Mouse (Mus musculus): Measurements from ENCODE around the gene Gm525. TPM values are rescaled to one million over a fixed set of nuclear protein-coding genes. Genes with fewer than 3 reads are reported as not detected.
"Not testable (repeated sequence)": the region's sequence is repeated elsewhere in the genome, so short reads cannot be mapped to it uniquely, and the experiment has no call there.

Gene Gm525
- not detected for total RNA-seq (2021)
- long read RNA-seq, experiment 1, result 0 reads
- long read RNA-seq, experiment 2, result 0 reads

- no peak for DNase-seq
Observed at GRCm38 (mm10) chr11:89073541-89073940, at the start of gene Gm525. Gm525 (plus strand) TSS chr11:89073841.

GRCm38 (mm10) chr11:89024181-89024881 lies 49.3 kb upstream of the Gm525 start:
- peak; percentile 80 for DNase-seq

DNA sequence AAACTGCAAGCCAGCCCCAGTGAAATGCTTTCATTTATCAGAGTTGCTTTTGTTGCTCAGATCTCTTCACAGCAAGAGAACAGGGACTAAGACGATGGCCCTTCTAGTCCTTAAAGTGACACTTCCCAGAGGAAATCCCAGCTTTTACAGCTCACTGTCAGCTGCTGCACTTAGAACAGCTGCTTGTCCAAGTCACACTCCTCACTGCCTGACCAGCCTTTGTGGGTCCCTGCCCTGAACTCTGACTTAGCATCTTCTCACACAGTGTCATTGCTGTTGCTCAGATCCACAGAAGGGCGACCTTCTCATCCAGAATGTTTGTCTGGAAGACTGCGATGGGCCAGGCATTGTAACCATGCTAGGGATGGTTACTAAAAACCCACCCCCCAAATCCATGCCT lies 48.0 kb upstream of the Gm525 start:
- no peak for DNase-seq

- no peak for DNase-seq
Observed at GRCm38 (mm10) chr11:89026117-89026516, 47.5 kb upstream of the Gm525 start.

GRCm38 (mm10) chr11:89027955-89028361 lies 45.7 kb upstream of the Gm525 start:
- DNase-seq, result no peak

DNA sequence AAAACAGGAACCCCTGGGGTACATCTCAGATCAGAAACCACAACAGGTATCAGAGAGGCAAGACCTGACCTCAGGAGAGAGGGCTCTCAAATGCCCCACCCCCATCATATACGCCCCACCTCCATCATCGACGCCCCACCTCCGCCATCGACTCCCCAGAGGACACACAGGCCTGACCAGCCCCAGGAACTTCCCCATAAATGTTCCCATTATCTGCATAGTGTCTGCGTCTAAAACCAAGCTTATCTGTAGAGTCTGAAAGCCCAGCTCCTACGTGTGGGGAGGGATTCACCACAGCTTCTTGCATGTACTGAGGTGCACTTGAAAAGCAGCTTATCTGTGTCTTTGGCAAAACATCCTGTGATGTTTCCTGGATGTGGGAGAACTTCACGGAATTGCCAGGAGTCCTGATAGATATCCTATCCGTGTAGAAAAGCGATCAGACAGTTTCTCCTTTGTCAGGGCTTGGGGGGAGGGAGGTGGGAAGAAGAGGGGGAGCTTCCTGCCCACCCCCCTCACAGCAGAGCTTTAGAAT lies 44.7 kb upstream of the Gm525 start:
- no peak for DNase-seq

DNA sequence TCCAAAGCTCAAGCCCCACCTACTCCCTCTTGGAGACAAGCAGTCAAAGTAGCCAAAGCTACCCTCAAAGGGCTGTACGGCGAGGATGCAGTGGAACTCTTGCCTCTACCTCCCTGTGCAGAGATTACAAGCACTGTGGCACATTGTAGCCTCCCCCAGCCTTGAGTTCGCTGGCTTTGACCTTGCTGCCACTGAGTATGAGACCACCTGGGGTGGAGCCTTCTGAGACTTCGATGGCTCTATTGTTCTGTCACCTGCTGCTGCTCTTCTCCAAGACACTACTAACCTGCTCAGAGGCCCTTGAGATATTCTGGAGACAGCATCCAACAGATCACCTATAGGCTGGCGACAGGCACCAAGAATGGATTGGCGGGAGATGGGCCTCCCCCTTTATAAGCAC lies 43.1 kb upstream of the Gm525 start:
- DNase-seq, result no peak

- no peak for DNase-seq
Observed at GRCm38 (mm10) chr11:89031189-89031588, 42.5 kb upstream of the Gm525 start.

- DNase-seq, result no peak
Observed at GRCm38 (mm10) chr11:89034592-89034991, 39.0 kb upstream of the Gm525 start.

DNA sequence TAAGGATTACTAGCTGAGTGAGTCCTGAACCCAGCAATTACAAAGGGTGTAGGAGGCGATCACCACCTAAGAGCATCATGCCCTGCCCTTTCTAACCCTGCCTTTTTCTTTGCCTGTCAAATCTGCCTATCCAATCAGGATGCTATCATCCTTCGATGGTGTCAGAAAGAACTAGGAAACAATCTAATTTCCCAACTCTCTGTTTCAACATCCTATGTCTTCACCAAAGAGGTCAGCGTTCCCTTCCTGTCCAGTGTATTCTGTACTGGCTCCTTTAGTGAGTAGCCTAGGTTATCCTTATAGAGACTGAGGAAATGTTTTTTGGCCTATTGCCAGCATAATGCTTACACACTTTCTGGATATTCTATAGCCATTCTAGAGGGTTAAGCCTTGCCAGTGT lies 38.1 kb upstream of the Gm525 start:
- no peak for DNase-seq

DNA sequence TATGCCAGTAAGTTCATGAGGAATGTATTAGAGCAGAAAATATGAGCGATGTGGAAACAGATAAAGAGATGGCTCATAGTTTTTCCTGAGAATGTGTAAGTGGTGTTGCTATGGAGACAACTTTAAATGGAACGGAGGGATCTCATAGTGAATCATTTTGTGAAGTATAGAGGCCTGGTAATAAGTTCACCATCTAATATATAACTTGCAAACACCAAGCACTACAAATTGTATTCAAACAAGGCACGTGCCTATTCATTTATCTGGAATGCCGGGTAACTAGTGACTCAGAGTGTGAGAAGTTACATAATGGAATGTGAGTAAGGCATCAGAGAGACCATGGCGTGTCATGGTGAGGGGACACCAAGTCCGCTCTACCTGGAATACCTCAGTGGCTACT lies 35.1 kb upstream of the Gm525 start:
- DNase-seq, result no peak

- DNase-seq, result peak; percentile 54
Observed at GRCm38 (mm10) chr11:89039325-89039724, 34.3 kb upstream of the Gm525 start.

GRCm38 (mm10) chr11:89041073-89041472 lies 32.6 kb upstream of the Gm525 start:
- not testable (repeated sequence) for DNase-seq

GRCm38 (mm10) chr11:89043046-89043445 lies 30.6 kb upstream of the Gm525 start:
- DNase-seq, result no peak

- not testable (repeated sequence) for DNase-seq
Observed at GRCm38 (mm10) chr11:89045501-89045900, 28.1 kb upstream of the Gm525 start.

- no peak for DNase-seq
Observed at GRCm38 (mm10) chr11:89046021-89046420, 27.6 kb upstream of the Gm525 start.

GRCm38 (mm10) chr11:89051767-89052166 lies 21.9 kb upstream of the Gm525 start:
- DNase-seq, result no peak

DNA sequence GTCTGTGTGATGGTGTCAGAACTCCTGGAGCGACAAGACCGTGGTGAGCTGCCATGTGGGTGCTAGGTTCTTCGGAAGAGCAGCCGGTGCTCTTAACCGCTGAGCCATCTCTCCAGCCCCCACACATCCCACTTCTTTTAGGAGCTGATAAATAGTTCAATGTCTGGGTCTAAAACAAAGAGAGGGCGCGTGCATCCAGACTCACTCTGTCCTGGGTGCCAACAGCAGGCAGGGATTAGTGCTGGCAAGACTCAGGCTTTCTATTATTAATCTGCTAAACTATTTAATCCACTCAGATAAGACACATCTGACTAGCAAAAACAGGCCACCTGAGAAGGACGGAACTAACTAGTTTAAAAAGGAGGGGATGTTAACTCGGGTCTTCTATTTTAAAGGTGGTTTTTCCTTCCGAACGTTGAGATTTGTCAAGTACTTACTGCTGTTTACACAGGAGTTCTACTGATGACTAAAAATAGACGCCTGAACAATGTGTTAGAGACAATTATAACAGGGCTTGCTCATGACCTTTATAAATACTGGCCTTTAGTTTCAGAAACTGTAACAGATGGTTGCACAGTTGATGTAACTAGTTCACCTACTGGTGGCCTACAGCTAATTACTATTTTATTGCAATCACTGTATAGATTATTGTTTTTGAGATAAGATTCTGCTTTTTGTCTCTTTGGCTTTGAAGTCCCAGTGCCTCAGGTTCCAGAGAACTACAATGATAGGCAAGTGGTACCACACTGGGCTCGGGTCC lies 17.5 kb upstream of the Gm525 start:
- DNase-seq, result no peak

DNA sequence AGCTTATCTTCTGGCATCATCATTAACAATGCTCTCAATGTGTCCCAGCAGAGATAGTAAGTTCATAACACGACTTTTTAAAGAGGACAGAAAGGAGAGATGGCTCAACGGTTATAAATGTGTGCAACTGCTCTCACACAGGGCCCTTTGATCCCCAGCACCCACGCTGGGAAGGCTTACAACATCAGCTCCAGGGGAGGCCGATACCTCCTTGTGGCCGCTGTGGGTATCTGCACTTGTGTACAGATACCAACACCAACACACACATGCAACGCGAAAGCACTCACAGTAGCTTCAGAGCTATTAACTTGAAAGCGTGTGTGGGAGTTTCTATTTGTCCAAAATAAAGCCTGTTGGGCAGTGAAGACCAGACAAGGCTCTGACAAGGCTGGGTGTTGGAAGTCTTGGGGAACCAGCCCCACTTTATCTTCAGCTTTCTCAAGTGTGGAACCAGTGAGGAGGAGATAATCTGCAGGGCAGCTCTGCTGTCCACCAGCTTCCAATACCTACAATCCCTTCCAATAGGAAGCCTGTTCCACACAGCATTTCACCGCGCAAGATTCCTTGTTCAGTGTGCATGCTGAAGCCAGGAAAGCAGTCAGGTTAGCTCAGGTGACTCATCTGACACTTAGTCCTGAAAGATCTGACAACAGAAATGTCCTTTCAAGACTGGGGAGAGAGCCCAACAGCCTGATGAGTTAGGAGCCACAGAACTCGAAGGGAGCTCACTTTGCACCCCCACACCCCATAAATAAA lies 14.9 kb upstream of the Gm525 start:
- DNase-seq, result no peak

- no peak for DNase-seq
Observed at GRCm38 (mm10) chr11:89059919-89060422, 13.7 kb upstream of the Gm525 start.

DNA sequence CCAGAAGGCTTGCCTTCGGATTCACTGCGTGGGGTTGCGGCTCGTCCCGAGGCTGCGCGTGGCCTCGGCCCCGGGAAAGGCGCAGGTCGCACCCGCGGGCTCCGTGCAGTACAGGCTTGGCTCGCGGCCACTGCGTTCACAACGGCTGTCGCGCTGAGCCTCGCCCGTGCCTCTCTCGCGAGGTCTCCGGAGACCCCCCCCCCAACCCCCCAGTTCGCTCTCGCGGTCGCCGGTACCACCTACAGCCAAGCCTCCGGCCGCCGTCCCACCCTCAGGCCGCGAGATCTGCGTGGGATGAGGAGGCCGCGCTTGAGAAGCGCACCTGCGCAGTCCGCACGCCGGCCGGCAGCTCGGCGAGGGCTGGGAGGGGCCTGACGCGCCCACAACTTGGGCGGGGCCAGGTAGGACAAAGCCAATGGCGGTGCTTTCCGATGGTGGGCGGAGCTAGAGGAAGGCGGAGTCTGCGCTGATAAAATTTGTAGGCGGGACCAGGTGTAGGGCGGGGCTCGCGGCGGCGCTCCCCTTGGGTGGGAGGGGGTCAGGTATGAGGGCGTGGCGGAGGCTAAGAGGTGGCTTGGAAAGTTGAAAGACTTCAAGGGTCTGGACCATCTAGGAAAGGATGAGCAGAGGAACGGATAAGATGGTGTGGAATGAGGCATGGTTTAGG lies 13.1 kb upstream of the Gm525 start:
- peak; percentile 87 for DNase-seq

DNA sequence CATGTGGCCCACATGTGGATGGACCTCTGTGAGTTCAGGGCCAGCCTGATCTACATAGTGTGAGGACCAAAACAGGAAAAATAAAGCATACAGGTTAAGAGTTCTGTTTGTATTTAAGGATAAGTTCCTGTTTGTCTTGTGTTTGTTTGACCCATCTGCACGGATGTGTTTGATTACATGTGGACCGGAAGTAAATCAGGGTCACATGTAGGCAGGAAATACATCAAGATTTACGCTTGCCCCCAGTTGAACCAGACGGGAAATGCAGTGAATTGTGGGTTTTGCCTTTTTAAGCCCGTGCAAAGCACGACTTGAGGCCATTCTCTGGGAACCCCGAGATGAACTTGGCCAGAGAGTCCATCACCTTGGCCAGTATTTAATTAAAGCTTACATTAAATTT lies 12.3 kb upstream of the Gm525 start:
- DNase-seq, result no peak
